Mouse (Mus musculus) urinary bladder, postnatal 36 days (tissue): ENCODE results near the gene Tmem136.

Source experiments
- DNase-seq, 2 experiments: peaks; one replicate each; pipeline ENCODE4 v3.0.0; 2022; ENCODE audit warnings: low spot score in 2 of 2, mixed read lengths in 1 of 2

Tmem136 gene

GRCm38 (mm10) chr9:43076163-43076562, 40.2 kb downstream of the Tmem136 start:
- no peak for DNase-seq

DNA sequence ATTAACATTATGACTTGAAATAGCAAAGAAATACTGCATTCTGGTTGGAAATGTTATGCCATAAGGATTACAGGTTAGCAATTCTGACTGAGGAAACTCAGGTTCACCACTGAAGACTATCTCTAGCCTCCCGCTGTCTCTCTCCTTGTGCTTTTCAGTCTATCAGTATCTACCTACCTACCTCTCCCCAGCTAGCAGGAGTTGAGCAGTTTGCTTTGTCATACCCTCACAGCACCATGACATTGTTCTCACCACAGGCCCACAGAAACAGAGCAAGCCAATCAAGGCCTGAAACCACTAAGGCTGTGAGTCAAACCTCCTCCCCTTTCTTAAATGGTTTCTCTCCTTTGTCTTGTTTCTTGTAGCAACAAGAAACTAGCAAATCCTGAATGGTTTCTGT, 41.8 kb downstream of the Tmem136 start:
- DNase-seq = no peak

GRCm38 (mm10) chr9:43071741-43072140, 44.6 kb downstream of the Tmem136 start:
- DNase-seq = no peak

- DNase-seq = no peak
Observed at GRCm38 (mm10) chr9:43071176-43071575, 45.2 kb downstream of the Tmem136 start.

DNA sequence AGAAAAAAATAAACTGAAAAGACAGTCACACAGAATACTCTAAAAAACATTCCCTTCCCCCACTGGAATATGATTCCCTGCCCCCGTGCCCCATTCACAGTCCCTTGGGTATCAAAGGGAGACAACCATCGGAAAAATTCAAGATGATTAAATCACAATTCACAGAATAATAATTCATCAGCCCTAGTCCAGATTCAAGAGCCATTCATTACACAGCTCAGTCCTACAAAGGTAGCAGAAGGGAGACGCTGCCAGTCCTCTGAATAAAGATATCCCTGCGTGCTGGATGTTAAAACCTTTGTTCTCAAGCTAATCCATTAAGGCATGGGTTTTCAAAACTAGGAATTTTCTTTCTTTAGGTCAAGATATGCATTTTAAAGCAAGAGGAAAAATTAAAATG, 45.8 kb downstream of the Tmem136 start:
- DNase-seq = no peak

GRCm38 (mm10) chr9:43070153-43070552, 46.2 kb downstream of the Tmem136 start:
- no peak for DNase-seq

DNA sequence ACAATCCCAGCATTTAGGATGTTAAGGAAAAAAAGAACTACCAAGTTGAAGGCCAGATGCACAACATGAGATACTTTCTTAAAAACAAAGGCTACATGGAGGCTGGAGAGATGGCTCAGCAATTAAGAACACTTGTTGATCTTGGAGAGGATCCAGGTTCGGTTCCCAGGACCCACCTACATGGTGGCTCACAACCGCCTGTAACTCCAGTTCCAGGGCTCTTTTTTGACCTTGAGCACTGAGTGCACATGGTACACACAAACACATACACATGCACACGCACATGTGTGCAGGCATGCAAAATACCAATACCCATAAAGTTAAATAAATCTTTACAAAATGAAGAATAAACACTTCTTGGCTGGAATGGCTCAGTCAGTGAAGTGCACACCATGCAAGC, 48.5 kb downstream of the Tmem136 start:
- no peak for DNase-seq

- DNase-seq = no peak
Observed at GRCm38 (mm10) chr9:43065231-43065630, 51.1 kb downstream of the Tmem136 start.

- DNase-seq = no peak
Observed at GRCm38 (mm10) chr9:43061545-43061944, 54.8 kb downstream of the Tmem136 start.
